Mouse (Mus musculus): ENCODE data around the gene Card11.

GRCm38 (mm10) chr5:140831064-140831431, 169.3 kb downstream of the Card11 start:
- no peak for TF ChIP-seq CTCF (IDR thresholded peaks at IDR 0.05; ENCODE audit: insufficient read depth, low read depth, low read length)
- no peak for TF ChIP-seq POLR2A (IDR thresholded peaks at IDR 0.05; ENCODE audit: insufficient read depth, low read depth, low read length)

Measured in olfactory bulb, adult 2 months (tissue).